Mouse (Mus musculus) urinary bladder, adult 18-20 months (tissue): ENCODE measurements around the gene Gm13278.
"Not testable (repeated sequence)": the region's sequence is repeated elsewhere in the genome, so short reads cannot be mapped to it uniquely, and the experiment has no call there.

Source experiments
- DNase-seq, 2 experiments: peaks; one replicate each; pipeline ENCODE4 v3.0.0; 2022; ENCODE audit warnings: low spot score in 2 of 2, mixed read lengths in 2 of 2

Gene Gm13278

DNA sequence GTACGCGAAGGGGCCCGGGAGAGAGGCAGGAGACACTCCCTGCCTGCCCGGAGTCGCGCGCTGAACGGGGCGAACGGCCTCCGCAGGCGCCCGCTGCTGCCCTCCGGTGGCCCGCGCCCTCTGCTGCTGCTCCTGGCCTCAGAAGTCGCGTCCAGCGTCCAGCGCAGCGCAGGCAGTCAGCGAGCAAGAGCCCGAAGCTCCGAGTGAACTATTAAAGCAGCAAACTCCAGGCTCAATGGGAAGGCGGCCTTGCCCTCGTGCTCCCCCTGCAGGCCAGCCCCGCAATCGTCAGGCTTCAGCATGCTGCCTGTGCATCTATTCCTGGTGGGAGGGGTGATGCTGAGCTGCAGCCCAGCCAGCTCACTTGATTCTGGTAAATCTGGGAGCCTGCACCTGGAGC, at the start of gene Gm13278:
Gm13278 (plus strand) TSS at position 301 of the 400 bp plus-strand sequence.
- not testable (repeated sequence) for DNase-seq

DNA sequence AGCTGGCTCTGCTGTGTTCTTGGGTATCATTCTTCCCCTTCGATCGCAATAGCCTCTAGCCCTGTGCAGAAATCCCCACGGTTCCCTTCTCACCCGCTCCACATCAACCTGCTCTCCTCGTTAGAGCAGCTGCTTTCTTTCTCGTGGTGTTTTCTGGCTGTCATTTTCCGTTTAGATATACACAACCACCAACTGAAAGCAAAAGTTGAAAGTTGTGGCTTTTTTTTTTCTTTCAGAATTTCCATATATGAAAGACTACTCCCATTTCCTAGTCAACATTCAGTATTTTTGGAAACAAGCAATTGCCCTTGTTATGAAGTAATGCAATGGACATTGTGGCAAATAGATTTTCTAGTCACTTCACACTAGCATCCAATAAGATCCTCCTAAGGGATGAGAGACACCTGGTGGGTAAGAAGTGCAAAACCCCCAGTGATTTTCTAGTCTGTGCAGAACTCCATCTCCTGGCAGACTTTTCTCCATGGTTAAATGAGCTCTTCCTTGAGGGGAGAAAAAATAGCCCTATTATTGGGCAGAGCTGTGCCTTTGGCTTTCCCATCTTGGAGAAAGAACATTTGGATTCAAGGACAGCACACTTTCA, 48.5 kb upstream of the Gm13278 start:
- DNase-seq: no peak

GRCm38 (mm10) chr4:88744207-88744606, 47.1 kb upstream of the Gm13278 start:
- no peak for DNase-seq

DNA sequence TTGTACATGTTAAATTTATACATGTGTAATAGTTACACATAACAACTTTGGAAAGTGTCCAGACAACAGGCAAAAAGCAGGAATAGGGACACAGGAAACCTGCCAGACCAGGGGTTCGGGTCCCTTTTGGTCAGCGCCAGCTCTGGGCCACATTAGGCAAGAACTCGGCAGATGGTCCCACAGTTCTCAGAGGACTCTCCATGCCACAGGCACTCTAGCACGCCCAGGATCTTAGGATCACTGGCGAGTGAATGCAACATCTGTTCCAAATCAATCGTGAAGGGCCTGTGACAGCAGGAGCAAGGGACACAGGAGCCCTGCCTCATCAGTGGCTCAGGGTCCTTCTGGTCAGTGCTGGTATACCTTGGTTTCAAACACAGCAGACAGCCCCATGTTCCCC, 41.4 kb upstream of the Gm13278 start:
- DNase-seq: no peak

GRCm38 (mm10) chr4:88754818-88755340, 36.5 kb upstream of the Gm13278 start, which contains the start of gene Gm13271:
Gene Gm13271, plus strand, starts transcription at chr4:88754868.
- peak; percentile 74 to 91 for DNase-seq

DNA sequence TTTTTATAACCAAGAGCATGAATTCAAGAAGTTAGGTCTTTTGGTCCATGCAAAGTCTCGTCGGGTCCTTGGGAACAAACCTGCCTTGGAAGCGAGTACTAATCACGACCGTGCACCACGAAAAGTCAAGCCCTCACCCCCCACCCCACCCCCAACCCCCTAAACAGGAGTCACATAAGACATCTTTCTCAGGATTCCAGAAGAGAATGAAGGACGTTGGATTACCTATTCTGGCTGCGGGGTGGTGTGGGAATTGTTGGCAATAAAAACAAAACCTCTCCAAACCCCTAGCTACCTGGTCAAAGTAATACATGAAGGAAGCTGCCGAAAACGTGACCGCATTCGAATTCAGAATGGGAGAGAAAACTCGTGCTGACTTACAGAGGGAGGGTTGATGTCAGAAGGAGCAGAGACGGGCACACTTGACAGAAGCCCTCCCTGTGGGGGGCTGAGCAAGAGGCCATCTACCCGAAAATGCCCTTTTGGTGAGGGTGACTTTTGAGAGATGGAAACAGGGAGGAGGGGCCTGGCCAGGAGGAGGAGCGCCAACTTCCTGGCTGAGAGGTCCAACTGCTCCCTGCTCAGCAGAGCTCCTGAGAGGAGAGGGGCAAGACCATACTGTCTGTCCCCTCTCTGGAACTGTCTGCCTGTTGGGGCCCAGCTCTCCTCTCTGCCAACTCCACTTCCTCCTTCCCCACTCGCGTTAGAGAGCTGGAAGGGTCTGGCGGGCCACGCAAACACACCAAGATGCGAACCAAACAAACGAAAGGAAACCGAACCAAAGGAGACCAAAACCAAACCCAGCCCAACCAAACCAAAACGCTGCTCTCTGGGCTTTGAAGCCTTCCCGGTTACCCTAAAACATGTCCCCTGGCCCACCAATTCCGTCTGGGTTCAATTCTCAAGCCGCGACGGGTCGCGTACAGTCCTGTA, 34.5 kb upstream of the Gm13278 start:
- peak in 1 of 2 experiments; percentile 47 for DNase-seq

GRCm38 (mm10) chr4:88757628-88758031, 33.7 kb upstream of the Gm13278 start:
- DNase-seq: peak; percentile 87 to 100

DNA sequence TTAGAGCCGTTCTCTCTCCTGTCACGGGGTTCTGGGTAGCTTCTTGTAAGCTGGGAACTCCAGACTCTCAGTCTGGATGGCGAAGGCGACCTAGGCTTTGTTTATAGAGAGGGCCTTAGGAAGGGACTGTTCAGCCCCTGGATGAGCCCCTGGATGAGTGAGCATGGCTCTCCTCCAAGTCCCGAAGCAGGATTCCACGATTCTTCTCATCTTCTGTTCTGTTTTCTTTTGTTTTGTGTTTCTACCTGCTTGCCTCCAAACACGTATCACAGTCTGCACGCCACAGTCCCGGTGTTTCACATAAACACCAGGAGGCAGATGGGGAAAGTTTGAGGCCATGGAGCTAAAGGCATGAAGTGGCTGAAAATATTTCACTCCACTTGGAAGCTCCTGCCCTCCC, 32.6 kb upstream of the Gm13278 start:
- not testable (repeated sequence) for DNase-seq

DNA sequence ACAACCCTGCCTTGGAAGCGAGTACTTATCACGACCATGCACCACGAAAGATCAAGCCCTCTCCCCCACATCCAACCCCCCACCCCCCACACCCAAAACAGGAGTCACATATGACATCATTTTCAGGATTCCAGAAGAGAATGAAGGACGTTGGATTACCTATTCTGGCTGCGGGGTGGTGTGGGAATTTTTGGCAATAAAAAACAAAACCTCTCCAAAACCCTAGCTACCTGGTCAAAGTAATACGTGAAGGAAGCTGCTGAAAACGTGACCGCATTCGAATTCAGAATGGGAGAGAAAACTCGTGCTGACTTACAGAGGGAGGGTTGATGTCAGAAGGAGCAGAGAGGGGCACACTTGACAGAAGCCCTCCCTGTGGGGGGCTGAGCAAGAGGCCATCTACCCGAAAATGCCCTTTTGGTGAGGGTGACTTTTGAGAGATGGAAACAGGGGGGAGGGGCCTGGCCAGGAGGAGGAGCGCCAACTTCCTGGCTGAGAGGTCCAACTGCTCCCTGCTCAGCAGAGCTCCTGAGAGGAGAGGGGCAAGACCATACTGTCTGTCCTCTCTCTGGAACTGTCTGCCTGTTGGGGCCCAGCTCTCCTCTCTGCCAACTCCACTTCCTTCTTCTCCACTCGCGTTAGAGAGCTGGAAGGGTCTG, 31.6 kb upstream of the Gm13278 start, which contains the start of gene Gm13283:
Gm13283 (plus strand) TSS at position 510 of the 659 bp plus-strand sequence.
- not testable (repeated sequence) for DNase-seq

DNA sequence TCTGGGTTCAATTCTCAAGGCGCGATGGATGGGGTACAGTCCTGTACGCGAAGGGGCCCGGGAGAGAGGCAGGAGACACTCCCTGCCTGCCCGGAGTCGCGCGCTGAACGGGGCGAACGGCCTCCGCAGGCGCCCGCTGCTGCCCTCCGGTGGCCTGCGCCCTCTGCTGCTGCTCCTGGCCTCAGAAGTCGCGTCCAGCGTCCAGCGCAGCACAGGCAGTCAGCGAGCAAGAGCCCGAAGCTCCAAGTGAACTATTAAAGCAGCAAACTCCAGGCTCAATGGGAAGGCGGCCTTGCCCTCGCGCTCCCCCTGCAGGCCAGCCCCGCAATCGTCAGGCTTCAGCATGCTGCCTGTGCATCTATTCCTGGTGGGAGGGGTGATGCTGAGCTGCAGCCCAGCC, 30.9 kb upstream of the Gm13278 start:
- DNase-seq: peak; percentile 47 to 69

DNA sequence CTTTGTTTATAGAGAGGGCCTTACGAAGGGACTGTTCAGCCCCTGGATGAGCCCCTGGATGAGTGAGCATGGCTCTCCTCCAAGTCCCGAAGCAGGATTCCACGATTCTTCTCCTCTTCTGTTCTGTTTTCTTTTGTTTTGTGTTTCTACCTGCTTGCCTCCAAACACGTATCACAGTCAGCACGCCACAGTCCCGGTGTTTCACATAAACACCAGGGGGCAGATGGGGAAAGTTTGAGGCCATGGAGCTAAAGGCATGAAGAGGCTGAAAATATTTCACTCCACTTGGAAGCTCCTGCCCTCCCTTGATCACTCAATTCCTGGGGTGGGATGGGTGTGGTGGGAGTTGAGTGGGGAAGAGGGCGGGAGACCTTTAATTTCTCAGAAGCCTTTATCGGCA, 29.6 kb upstream of the Gm13278 start:
- DNase-seq: peak; percentile 71 to 75

- DNase-seq: not testable (repeated sequence)
Measured at GRCm38 (mm10) chr4:88762341-88762740, 29.0 kb upstream of the Gm13278 start.

DNA sequence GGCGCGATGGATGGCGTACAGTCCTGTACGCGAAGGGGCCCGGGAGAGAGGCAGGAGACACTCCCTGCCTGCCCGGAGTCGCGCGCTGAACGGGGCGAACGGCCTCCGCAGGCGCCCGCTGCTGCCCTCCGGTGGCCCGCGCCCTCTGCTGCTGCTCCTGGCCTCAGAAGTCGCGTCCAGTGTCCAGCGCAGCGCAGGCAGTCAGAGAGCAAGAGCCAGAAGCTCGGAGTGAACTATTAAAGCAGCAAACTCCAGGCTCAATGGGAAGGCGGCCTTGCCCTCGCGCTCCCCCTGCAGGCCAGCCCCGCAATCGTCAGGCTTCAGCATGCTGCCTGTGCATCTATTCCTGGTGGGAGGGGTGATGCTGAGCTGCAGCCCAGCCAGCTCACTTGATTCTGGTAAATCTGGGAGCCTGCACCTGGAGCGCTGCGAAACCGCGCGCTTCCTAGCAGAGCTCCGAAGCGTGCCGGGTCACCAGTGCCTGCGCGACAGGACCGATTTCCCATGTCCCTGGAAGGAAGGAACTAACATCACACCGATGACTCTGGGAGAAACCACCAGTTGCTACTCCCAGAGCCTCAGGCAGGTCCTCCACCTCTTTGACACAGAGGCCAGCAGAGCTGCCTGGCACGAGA, 27.8 kb upstream of the Gm13278 start:
- peak in 1 of 2 experiments; percentile 52 for DNase-seq

- not testable (repeated sequence) for DNase-seq
Measured at GRCm38 (mm10) chr4:88773534-88773933, 17.8 kb upstream of the Gm13278 start, which contains the start of gene Gm13290. Gene Gm13290, plus strand, starts transcription at chr4:88773834.

- DNase-seq: not testable (repeated sequence)
Measured at GRCm38 (mm10) chr4:88776622-88777021, 14.7 kb upstream of the Gm13278 start, which contains the start of gene Gm13289. Gene Gm13289, plus strand, starts transcription at chr4:88776922.

- DNase-seq: not testable (repeated sequence)
Measured at GRCm38 (mm10) chr4:88779550-88779949, 11.8 kb upstream of the Gm13278 start, which contains the start of gene Gm13272. Gene Gm13272, plus strand, starts transcription at chr4:88779850.

DNA sequence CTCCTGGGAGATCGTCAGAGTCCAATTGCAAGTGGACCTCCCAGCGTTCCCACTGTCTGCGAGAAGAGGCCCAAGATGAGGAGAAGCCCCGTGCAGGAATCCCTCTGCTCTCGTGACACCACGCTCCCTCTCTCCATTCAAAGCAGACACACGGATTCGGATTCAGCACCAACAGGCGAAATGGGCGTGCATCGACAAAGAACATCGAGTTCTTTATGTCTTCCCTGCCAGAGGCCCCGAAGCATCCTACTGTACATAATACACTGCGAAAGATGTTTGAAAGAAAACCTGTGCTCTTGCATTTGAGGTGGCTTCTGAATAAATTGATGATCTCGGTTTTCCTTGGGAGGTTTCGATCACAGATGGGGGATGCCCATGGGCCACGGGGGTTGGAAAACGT, 11.0 kb upstream of the Gm13278 start:
- not testable (repeated sequence) for DNase-seq

GRCm38 (mm10) chr4:88781831-88782230, 9.5 kb upstream of the Gm13278 start, which contains the start of gene Ifnz:
Gene Ifnz, plus strand, starts transcription at chr4:88782131.
- not testable (repeated sequence) for DNase-seq

DNA sequence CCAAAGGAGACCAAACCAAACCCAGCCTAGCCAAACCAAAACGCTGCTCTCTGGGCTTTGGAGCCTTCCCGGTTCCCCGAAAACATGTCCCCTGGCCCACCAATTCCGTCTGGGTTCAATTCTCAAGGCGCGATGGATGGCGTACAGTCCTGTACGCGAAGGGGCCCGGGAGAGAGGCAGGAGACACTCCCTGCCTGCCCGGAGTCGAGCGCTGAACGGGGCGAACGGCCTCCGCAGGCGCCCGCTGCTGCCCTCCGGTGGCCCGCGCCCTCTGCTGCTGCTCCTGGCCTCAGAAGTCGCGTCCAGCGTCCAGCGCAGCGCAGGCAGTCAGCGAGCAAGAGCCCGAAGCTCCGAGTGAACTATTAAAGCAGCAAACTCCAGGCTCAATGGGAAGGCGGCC, 9.0 kb upstream of the Gm13278 start:
- DNase-seq: not testable (repeated sequence)

DNA sequence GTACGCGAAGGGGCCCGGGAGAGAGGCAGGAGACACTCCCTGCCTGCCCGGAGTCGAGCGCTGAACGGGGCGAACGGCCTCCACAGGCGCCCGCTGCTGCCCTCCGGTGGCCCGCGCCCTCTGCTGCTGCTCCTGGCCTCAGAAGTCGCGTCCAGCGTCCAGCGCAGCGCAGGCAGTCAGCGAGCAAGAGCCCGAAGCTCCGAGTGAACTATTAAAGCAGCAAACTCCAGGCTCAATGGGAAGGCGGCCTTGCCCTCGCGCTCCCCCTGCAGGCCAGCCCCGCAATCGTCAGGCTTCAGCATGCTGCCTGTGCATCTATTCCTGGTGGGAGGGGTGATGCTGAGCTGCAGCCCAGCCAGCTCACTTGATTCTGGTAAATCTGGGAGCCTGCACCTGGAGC, 5.9 kb upstream of the Gm13278 start, which contains the start of gene Gm13276:
Gm13276 (plus strand) TSS at position 301 of the 400 bp plus-strand sequence.
- DNase-seq: not testable (repeated sequence)

DNA sequence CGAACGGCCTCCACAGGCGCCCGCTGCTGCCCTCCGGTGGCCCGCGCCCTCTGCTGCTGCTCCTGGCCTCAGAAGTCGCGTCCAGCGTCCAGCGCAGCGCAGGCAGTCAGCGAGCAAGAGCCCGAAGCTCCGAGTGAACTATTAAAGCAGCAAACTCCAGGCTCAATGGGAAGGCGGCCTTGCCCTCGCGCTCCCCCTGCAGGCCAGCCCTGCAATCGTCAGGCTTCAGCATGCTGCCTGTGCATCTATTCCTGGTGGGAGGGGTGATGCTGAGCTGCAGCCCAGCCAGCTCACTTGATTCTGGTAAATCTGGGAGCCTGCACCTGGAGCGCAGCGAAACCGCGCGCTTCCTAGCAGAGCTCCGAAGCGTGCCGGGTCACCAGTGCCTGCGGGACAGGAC, 2.9 kb upstream of the Gm13278 start, which contains the start of gene Gm13277:
Gm13277 (plus strand) TSS at position 231 of the 400 bp plus-strand sequence.
- peak in 1 of 2 experiments; percentile 63 for DNase-seq
